Mouse (Mus musculus) G1E (cell line): Measurements from ENCODE around the gene Ccdc159. TPM values are rescaled to one million over a fixed set of nuclear protein-coding genes. Genes with fewer than 3 reads are reported as not detected.

ENCODE experiments used
- ATAC-seq: 2 replicates; pipeline ENCODE4 v1.8.0; 2016; ENCODE audit warnings: mild to moderate bottlenecking; ENCODE audit not compliant: insufficient number of reproducible peaks, poor library complexity, low FRiP score, severe bottlenecking; ENCODE audit errors: extremely low read depth
- DNase-seq: peaks from one replicate; pipeline ENCODE4 v3.0.0; 2012; ENCODE audit warnings: low spot score
- H3K27me3 ChIP-seq: 2 replicates; pipeline ENCODE4 v1.6.1; 2012; ENCODE audit warnings: mild to moderate bottlenecking, low read length, inconsistent platforms; ENCODE audit not compliant: insufficient read depth
- H3K36me3 ChIP-seq: replicated peaks from 2 replicates; pipeline ENCODE3; 2012; ENCODE audit warnings: mild to moderate bottlenecking, inconsistent platforms
- H3K4me1 ChIP-seq: 2 replicates; pipeline ENCODE4 v1.6.1; 2012; ENCODE audit warnings: low read depth, low read length, inconsistent platforms, mixed read lengths; ENCODE audit not compliant: insufficient read depth
- H3K4me3 ChIP-seq: 2 replicates; pipeline ENCODE4 v1.5.1; 2012; ENCODE audit warnings: low read depth, mild to moderate bottlenecking, inconsistent platforms, low read length, moderate library complexity, mixed read lengths
- H3K9me3 ChIP-seq: replicated peaks from 2 replicates; pipeline ENCODE4 v1.6.1; 2012; ENCODE audit warnings: inconsistent platforms
- CTCF ChIP-seq: IDR thresholded peaks from 2 replicates; pipeline ENCODE4 v1.5.1; 2012; ENCODE audit warnings: low read depth, low read length, inconsistent platforms, mixed read lengths
- GATA1 ChIP-seq: IDR thresholded peaks from 2 replicates; pipeline ENCODE4 v1.6.1; 2012; ENCODE audit warnings: borderline replicate concordance, low read length, inconsistent platforms, mixed read lengths
- GATA2 ChIP-seq: IDR thresholded peaks from 2 replicates; pipeline ENCODE4 v1.6.1; 2012; ENCODE audit warnings: low read depth, low read length, inconsistent platforms, borderline replicate concordance
- POLR2AphosphoS5 ChIP-seq: IDR thresholded peaks from 2 replicates; pipeline ENCODE4 v1.6.1; 2012; ENCODE audit warnings: low read depth, low read length, inconsistent platforms; ENCODE audit not compliant: insufficient replicate concordance
- TAL1 ChIP-seq: conservative IDR thresholded peaks from 2 replicates; pipeline ENCODE4 v1.6.1; 2012; ENCODE audit warnings: low read depth, low read length, inconsistent platforms, mixed read lengths
- polyA plus RNA-seq: library from polyadenylated mRNA; stranded (reverse); fragments of >175 nt; gene quantifications from 2 replicates; pipeline ENCODE4 v1.2.3, GENCODE M21; 2012
- total RNA-seq, 2 experiments: library from RNA; stranded (forward) in 1 of 2; stranded (reverse) in 1 of 2; fragments of 200-1000 nt in 1 of 2; fragments of >200 nt in 1 of 2; fragmentation: Nextera tagmentation in 1 of 2; gene quantifications; 2 replicates each; pipeline ENCODE4 v1.2.3; 2014 to 2017

The Ccdc159 gene
- total and polyA plus RNA-seq, 3 experiments: 0.21 to 3.8 (median 0.98) TPM

- TF ChIP-seq GATA1 (no peak), GATA2 (no peak), CTCF (no peak), POLR2AphosphoS5 (no peak), TAL1 (no peak)
- ATAC-seq: no peak
Observed at GRCm38 (mm10) chr9:21962010-21962409, 34.7 kb downstream of the Ccdc159 start.

GRCm38 (mm10) chr9:21962416-21963059, 35.3 kb downstream of the Ccdc159 start:
- ATAC-seq (peak; percentile 78), DNase-seq (peak; percentile 88)
- Histone ChIP-seq H3K9me3 (no peaks in the 10 kb centered on the region), H3K4me3 (peak overlapping the region; percentile 76), H3K4me1 (peaks cover 64% of the 10 kb centered on the region), H3K36me3 (peaks cover 41% of the 10 kb centered on the region), H3K27me3 (no peaks in the 10 kb centered on the region)
- TF ChIP-seq CTCF (no peak), TAL1 (peak; percentile 89)

More at GRCm38 (mm10) chr9:21962010-21962409, 34.7 kb downstream of the Ccdc159 start:
- H3K9me3 ChIP-seq: no peaks in the 10 kb centered on the region
- peaks cover 68% of the 10 kb centered on the region for H3K4me1 ChIP-seq
- no peaks in the 10 kb centered on the region for H3K27me3 ChIP-seq
- peak overlapping the region; percentile 76 for H3K4me3 ChIP-seq
- DNase-seq: peak; percentile 30
- peaks cover 46% of the 10 kb centered on the region for H3K36me3 ChIP-seq

GRCm38 (mm10) chr9:21963417-21963816, 36.1 kb downstream of the Ccdc159 start, which contains the start of gene Epor:
TSS of gene Epor (minus strand) at chr9:21963506.
- peaks cover 34% of the 10 kb centered on the region for H3K36me3 ChIP-seq
- H3K4me1 ChIP-seq: peaks cover 59% of the 10 kb centered on the region
- DNase-seq (peak; percentile 71), ATAC-seq (peak; percentile 47)
- H3K27me3 ChIP-seq: no peaks in the 10 kb centered on the region
- TF ChIP-seq GATA2: no peak
- no peak for TF ChIP-seq GATA1
- no peak for TF ChIP-seq CTCF
- no peak; the same call in 1 of the 2 replicates for TF ChIP-seq TAL1
- TF ChIP-seq POLR2AphosphoS5: no peak
- no peaks in the 10 kb centered on the region for H3K9me3 ChIP-seq
- H3K4me3 ChIP-seq: peak within 1 kb of the TSS; percentile 76

DNA sequence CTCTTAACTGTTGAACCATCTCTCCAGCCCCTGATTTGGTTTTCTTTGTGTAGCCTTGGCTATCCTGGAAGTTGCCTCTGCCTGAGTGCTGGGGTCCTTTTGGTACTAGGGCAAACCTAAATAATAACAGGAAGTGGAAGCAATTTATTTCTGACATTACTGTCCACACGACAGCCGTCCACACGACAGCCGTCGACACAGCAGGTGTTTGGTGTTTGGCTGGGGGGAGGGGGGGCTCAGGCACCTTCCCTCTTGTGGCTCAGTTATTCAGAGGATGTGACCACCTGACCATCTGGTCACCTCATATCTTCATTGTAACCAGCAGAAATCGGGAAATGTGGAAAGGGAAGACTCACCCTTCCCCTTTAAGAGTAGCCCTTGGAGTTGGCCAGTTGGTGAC, 41.6 kb downstream of the Ccdc159 start:
- TF ChIP-seq CTCF: no peak
- no peak for TF ChIP-seq POLR2AphosphoS5
- no peak overlapping the region for H3K4me3 ChIP-seq
- DNase-seq: no peak
- peaks cover 14% of the 10 kb centered on the region for H3K27me3 ChIP-seq
- H3K9me3 ChIP-seq: no peaks in the 10 kb centered on the region
- peaks cover 12% of the 10 kb centered on the region for H3K4me1 ChIP-seq
- no peaks in the 10 kb centered on the region for H3K36me3 ChIP-seq
- ATAC-seq: no peak

- H3K4me1 ChIP-seq: peaks cover 8% of the 10 kb centered on the region; the same call in 1 of the 2 replicates
- no peak for ATAC-seq
- no peak for DNase-seq
- H3K4me3 ChIP-seq: no peak overlapping the region
- no peaks in the 10 kb centered on the region for H3K9me3 ChIP-seq
- H3K36me3 ChIP-seq: no peaks in the 10 kb centered on the region
- no peak for TF ChIP-seq POLR2AphosphoS5
- no peak for TF ChIP-seq GATA1
- TF ChIP-seq CTCF: no peak
- TF ChIP-seq TAL1: no peak
- no peak for TF ChIP-seq GATA2
- H3K27me3 ChIP-seq: peaks cover 15% of the 10 kb centered on the region
Observed at GRCm38 (mm10) chr9:21969304-21969703, 42.0 kb downstream of the Ccdc159 start.

- no peak for DNase-seq
- TF ChIP-seq TAL1: no peak
- TF ChIP-seq GATA2: no peak
- no peak for TF ChIP-seq POLR2AphosphoS5
- TF ChIP-seq CTCF: no peak
- no peak for TF ChIP-seq GATA1
- no peaks in the 10 kb centered on the region for H3K9me3 ChIP-seq
- no peak overlapping the region for H3K4me3 ChIP-seq
- H3K4me1 ChIP-seq: no peaks in the 10 kb centered on the region; the same call in 1 of the 2 replicates
- H3K27me3 ChIP-seq: peaks cover 28% of the 10 kb centered on the region
- no peaks in the 10 kb centered on the region for H3K36me3 ChIP-seq
- no peak for ATAC-seq
Observed at GRCm38 (mm10) chr9:21976626-21977175, 49.4 kb downstream of the Ccdc159 start.

GRCm38 (mm10) chr9:21977331-21977730, 50.1 kb downstream of the Ccdc159 start:
- ATAC-seq (no peak), DNase-seq (no peak)

More at GRCm38 (mm10) chr9:21977331-21977730, 50.1 kb downstream of the Ccdc159 start:
- TF ChIP-seq GATA1: no peak
- no peak for TF ChIP-seq GATA2
- TF ChIP-seq TAL1: no peak
- TF ChIP-seq POLR2AphosphoS5: no peak
- no peak for TF ChIP-seq CTCF
- no peaks in the 10 kb centered on the region for H3K9me3 ChIP-seq
- peaks cover 23% of the 10 kb centered on the region; the same call in 1 of the 2 replicates for H3K27me3 ChIP-seq
- no peak overlapping the region for H3K4me3 ChIP-seq
- no peaks in the 10 kb centered on the region for H3K36me3 ChIP-seq
- H3K4me1 ChIP-seq: no peaks in the 10 kb centered on the region; the same call in 1 of the 2 replicates
